Comparison of ENCODE assay signal across 8 mouse cellular contexts in genomic region chr7:141454967-141455551, GRCm38 (mm10). TPM values are rescaled to one million over a fixed set of nuclear protein-coding genes. Genes with fewer than 3 reads are reported as not detected.
DNase-seq lines count a peak whose midpoint lies in the region; ATAC-seq and TF ChIP-seq lines count a peak whose summit lies in the region.

Pnpla2 (plus strand) TSS chr7:141455198.

- H3K27ac ChIP-seq in bone marrow macrophage, adult 2 months (ENCODE audit: insufficient read depth, low read depth, low read length): peak within 1 kb of the TSS; percentile 90
- no peak within 1 kb of the TSS for H3K27ac ChIP-seq in embryonic fibroblast, embryonic 13.5 days (ENCODE audit: insufficient read depth, low read length)
- H3K27ac ChIP-seq in heart, embryonic 10.5 days: peak within 1 kb of the TSS; percentile 87
- peak within 1 kb of the TSS; percentile 88 for H3K27ac ChIP-seq in kidney, embryonic 15.5 days
- peak within 1 kb of the TSS; percentile 66 for H3K27ac ChIP-seq in liver, embryonic 11.5 days (ENCODE audit: low read depth, low read length)

- no peak for TF ChIP-seq POLR2A in bone marrow macrophage, adult 2 months (IDR thresholded peaks at IDR 0.05; ENCODE audit: borderline replicate concordance, low read depth, low read length)
- peak; percentile 94 for TF ChIP-seq POLR2A in embryonic fibroblast, embryonic 13.5 days (IDR thresholded peaks at IDR 0.05; ENCODE audit: low read depth, low read length)
- TF ChIP-seq POLR2A in myocyte (IDR thresholded peaks at IDR 0.05; ENCODE audit: insufficient read length, low read depth): peak; percentile 74

- peaks cover 6% of the 10 kb centered on the region for H3K79me2 ChIP-seq in C2C12 (ENCODE audit: control insufficient read depth, insufficient read depth)
- H3K79me2 ChIP-seq in myocyte (ENCODE audit: control insufficient read depth, insufficient read depth): no peaks in the 10 kb centered on the region

- peak; percentile 97 for DNase-seq in heart, embryonic 10.5 days (ENCODE audit: low spot score)
- peak; percentile 95 for DNase-seq in liver, embryonic 11.5 days (ENCODE audit: low spot score)
- peak; percentile 97 to 98 for DNase-seq in spleen, postnatal 4 days (ENCODE audit: low spot score in 2 of 2)

- H3K9ac ChIP-seq in kidney, embryonic 15.5 days: peak within 1 kb of the TSS; percentile 70
- H3K9ac ChIP-seq in liver, embryonic 11.5 days (ENCODE audit: low read depth, low read length): peak within 1 kb of the TSS; percentile 77

- H3ac ChIP-seq in C2C12 (ENCODE audit: control insufficient read depth, insufficient read length, low read depth) (peak within 1 kb of the TSS; percentile 76), myocyte (ENCODE audit: control insufficient read depth, insufficient read length) (peak within 1 kb of the TSS; percentile 27)

- no peaks in the 10 kb centered on the region for H3K9me3 ChIP-seq in heart, embryonic 10.5 days
- no peaks in the 10 kb centered on the region for H3K9me3 ChIP-seq in kidney, embryonic 15.5 days (replicated peaks)
- no peaks in the 10 kb centered on the region for H3K9me3 ChIP-seq in liver, embryonic 11.5 days (ENCODE audit: control insufficient read depth, low read length)

- peak within 1 kb of the TSS; percentile 95 for H3K4me2 ChIP-seq in kidney, embryonic 15.5 days
- peak within 1 kb of the TSS; percentile 95 for H3K4me2 ChIP-seq in liver, embryonic 11.5 days
- H3K4me2 ChIP-seq in myocyte (ENCODE audit: low read depth): peak within 1 kb of the TSS; percentile 71

- no peaks in the 10 kb centered on the region for H3K27me3 ChIP-seq in C2C12 (ENCODE audit: control insufficient read depth, insufficient read depth, insufficient read length)
- peaks cover 27% of the 10 kb centered on the region for H3K27me3 ChIP-seq in heart, embryonic 10.5 days (ENCODE audit: insufficient read depth, poor library complexity, severe bottlenecking)
- H3K27me3 ChIP-seq in kidney, embryonic 15.5 days: peaks cover 1% of the 10 kb centered on the region; the same call in 1 of the 2 replicates
- H3K27me3 ChIP-seq in liver, embryonic 11.5 days (replicated peaks; ENCODE audit: control insufficient read depth, insufficient read depth, low read length): 0 out of 2 replicates have a peak, but pooled peaks cover 2% of the 10 kb centered on the region
- no peaks in the 10 kb centered on the region for H3K27me3 ChIP-seq in myocyte (ENCODE audit: control insufficient read depth, insufficient read depth, insufficient read length)

- peak within 1 kb of the TSS; percentile 42 for H3K4me3 ChIP-seq in C2C12 (ENCODE audit: insufficient read depth, poor library complexity, severe bottlenecking)
- peak within 1 kb of the TSS; percentile 85 for H3K4me3 ChIP-seq in bone marrow macrophage, adult 2 months (ENCODE audit: insufficient read depth, low read length)
- H3K4me3 ChIP-seq in embryonic fibroblast, embryonic 13.5 days (ENCODE audit: insufficient read depth, low read length): peak within 1 kb of the TSS; percentile 81
- peak within 1 kb of the TSS; percentile 82 for H3K4me3 ChIP-seq in heart, embryonic 10.5 days
- peak within 1 kb of the TSS; percentile 81 for H3K4me3 ChIP-seq in kidney, embryonic 15.5 days (replicated peaks)
- H3K4me3 ChIP-seq in liver, embryonic 11.5 days (ENCODE audit: low read depth, low read length): peak within 1 kb of the TSS; percentile 73
- peak within 1 kb of the TSS; percentile 67 for H3K4me3 ChIP-seq in myocyte

- whole genome bisulfite sequencing in heart, embryonic 10.5 days: under 1% methylated on average over 43 of the region's 45 CpGs
- WGBS in kidney, embryonic 15.5 days: under 1% methylated on average over 45 of the region's 45 CpGs
- under 1% methylated on average over 45 of the region's 45 CpGs for WGBS in liver, embryonic 11.5 days

- peaks cover 35% of the 10 kb centered on the region for H3K4me1 ChIP-seq in bone marrow macrophage, adult 2 months (ENCODE audit: control insufficient read depth, insufficient read depth, low read length)
- 0 out of 2 replicates have a peak, but pooled peaks cover 3% of the 10 kb centered on the region for H3K4me1 ChIP-seq in embryonic fibroblast, embryonic 13.5 days (ENCODE audit: control insufficient read depth, insufficient read depth, low read length)
- H3K4me1 ChIP-seq in heart, embryonic 10.5 days: peaks cover 30% of the 10 kb centered on the region
- H3K4me1 ChIP-seq in kidney, embryonic 15.5 days: peaks cover 36% of the 10 kb centered on the region
- H3K4me1 ChIP-seq in liver, embryonic 11.5 days (replicated peaks; ENCODE audit: control insufficient read depth, insufficient read depth, low read length): peaks cover 15% of the 10 kb centered on the region

- ATAC-seq in kidney, embryonic 15.5 days (replicated peaks; ENCODE audit: low FRiP score): peak; percentile 85
- ATAC-seq in liver, embryonic 11.5 days (replicated peaks; ENCODE audit: low FRiP score): peak; percentile 85

- peaks cover 24% of the 10 kb centered on the region for H3K36me3 ChIP-seq in C2C12 (ENCODE audit: control insufficient read depth, insufficient read depth)
- H3K36me3 ChIP-seq in heart, embryonic 10.5 days: peaks cover 49% of the 10 kb centered on the region
- H3K36me3 ChIP-seq in kidney, embryonic 15.5 days: peaks cover 41% of the 10 kb centered on the region
- peaks cover 20% of the 10 kb centered on the region for H3K36me3 ChIP-seq in liver, embryonic 11.5 days (ENCODE audit: control insufficient read depth, insufficient read depth, low read length)
- peaks cover 9% of the 10 kb centered on the region for H3K36me3 ChIP-seq in myocyte (ENCODE audit: control insufficient read depth, insufficient read depth)

- peaks cover 2% of the 10 kb centered on the region for H3K79me3 ChIP-seq in C2C12 (ENCODE audit: low read depth)

- no peak for TF ChIP-seq CTCF in C2C12 (IDR thresholded peaks at IDR 0.05; ENCODE audit: control insufficient read depth, insufficient read depth, insufficient read length)
- no peak for TF ChIP-seq CTCF in bone marrow macrophage, adult 2 months (IDR thresholded peaks at IDR 0.05; ENCODE audit: low read depth, low read length)
- TF ChIP-seq CTCF in embryonic fibroblast, embryonic 13.5 days (IDR thresholded peaks at IDR 0.05; ENCODE audit: borderline replicate concordance, insufficient read depth, low read length): no peak

TF ChIP-seq in C2C12, 6 proteins besides CTCF, POLR2A, EP300 and RAD21:
- peak; percentile 45 for TF ChIP-seq MAX (IDR thresholded peaks at IDR 0.05)
- TF ChIP-seq MYOD1 (IDR thresholded peaks at IDR 0.05; ENCODE audit: control insufficient read depth, insufficient read length, low read depth): no peak

TF ChIP-seq in myocyte, 11 proteins besides CTCF, POLR2A, EP300 and RAD21:
- TF ChIP-seq USF1 (IDR thresholded peaks at IDR 0.05; ENCODE audit: low read depth) (no peak), POLR2AphosphoS2 (IDR thresholded peaks at IDR 0.05; ENCODE audit: insufficient read length, low read depth) (peak; percentile 82), MAX (IDR thresholded peaks at IDR 0.05; ENCODE audit: low read depth) (no peak), MYOG (IDR thresholded peaks at IDR 0.05; ENCODE audit: control insufficient read depth in 1 of 3, insufficient read depth in 1 of 3, insufficient read length in 2 of 3, low read depth in 2 of 3) (peak in 1 of 3 experiments; percentile 12), MYOD1 (IDR thresholded peaks at IDR 0.05; ENCODE audit: control insufficient read depth in 1 of 3, insufficient read length in 2 of 3, low read depth in 2 of 3) (peak in 2 of 3 experiments; percentile 3 to 5), E2F4 (IDR thresholded peaks at IDR 0.05; ENCODE audit: insufficient read depth) (no peak), TCF3 (IDR thresholded peaks at IDR 0.05; ENCODE audit: insufficient read length, low read depth) (no peak)
TF ChIP-seq in myocyte: peak in this region for 3.

RNA-seq across cellular contexts. Expression of gene Pnpla2, which starts in this region (rescaled TPM):
- 32.8 TPM for polyA plus RNA-seq in C2C12 (2012; fragmentation: generic; extraction: Trizol)
- polyA plus RNA-seq in bone marrow macrophage, adult 2 months (2012; ENCODE audit: insufficient read depth, insufficient read length, missing spikeins): 92.9 and 94.0 TPM in 2 replicates
- 18.9 and 26.7 TPM in 2 replicates for polyA plus RNA-seq in embryonic fibroblast, embryonic 13.5 days (2011; ENCODE audit: insufficient read length, low read depth, missing spikeins)
- 28.3 and 38.9 TPM in 2 replicates for polyA plus RNA-seq in heart, embryonic 10.5 days (2016; fragmentation: Nextera tagmentation; extraction: Ambion mirVana)
- polyA plus RNA-seq in kidney, embryonic 15.5 days (2015; fragmentation: Nextera tagmentation; extraction: Ambion mirVana): 36.3 and 41.7 TPM in 2 replicates
- polyA plus RNA-seq in liver, embryonic 11.5 days (2014; fragmentation: Nextera tagmentation; extraction: Ambion mirVana): 23.4 and 23.7 TPM in 2 replicates
- polyA plus RNA-seq in myocyte (2012; fragmentation: generic; extraction: Trizol): 50.5 TPM
